Mouse (Mus musculus): Measurements from ENCODE around the gene Retreg3. TPM values are rescaled to one million over a fixed set of nuclear protein-coding genes. Genes with fewer than 3 reads are reported as not detected.

Gene Retreg3
- polyA plus RNA-seq, 1 experiment from 2014 or later, result 11.1 TPM

DNA sequence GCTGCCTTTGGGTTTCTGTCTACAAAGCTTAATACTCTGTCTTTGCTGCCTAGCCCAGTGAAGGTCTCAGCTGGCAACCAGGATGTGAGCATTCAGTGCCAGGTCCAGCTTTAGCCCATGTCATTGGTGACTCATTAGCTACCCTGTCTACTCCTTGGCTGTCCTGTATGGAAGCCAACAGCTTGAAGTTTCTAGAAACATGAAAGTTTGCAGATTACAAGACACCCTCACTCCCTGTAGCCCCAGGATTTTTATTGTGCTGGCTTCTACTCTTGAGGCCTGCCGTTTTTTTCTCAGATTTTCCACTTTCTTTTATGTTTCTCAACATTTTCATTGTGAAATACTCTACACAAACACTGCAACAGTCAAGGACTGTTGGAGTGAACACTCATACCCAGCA is 29.8 kb downstream of the Retreg3 start:
- H3K36me3 ChIP-seq (ENCODE audit: control insufficient read depth, insufficient read depth, low read length), result peaks cover 15% of the 10 kb centered on the region
- H3K4me1 ChIP-seq (replicated peaks; ENCODE audit: control insufficient read depth, insufficient read depth, low read length), result peaks cover 16% of the 10 kb centered on the region
- 78% methylated on average over 1 of the region's 1 CpGs for WGBS
- H3K27me3 ChIP-seq (ENCODE audit: control insufficient read depth, insufficient read depth, low read length), result no peaks in the 10 kb centered on the region
- DNase-seq (ENCODE audit: low spot score) (no peak), ATAC-seq (replicated peaks; ENCODE audit: low FRiP score) (no peak)
- H3K27ac ChIP-seq (ENCODE audit: low read depth, low read length), result no peak overlapping the region
- no peak overlapping the region for H3K4me2 ChIP-seq (ENCODE audit: low read depth, low read length, severe bottlenecking)
- H3K9ac ChIP-seq (ENCODE audit: low read length), result no peak overlapping the region
- no peak overlapping the region for H3K4me3 ChIP-seq (ENCODE audit: low read depth, low read length)
- no peaks in the 10 kb centered on the region for H3K9me3 ChIP-seq (ENCODE audit: control insufficient read depth, low read length)

DNA sequence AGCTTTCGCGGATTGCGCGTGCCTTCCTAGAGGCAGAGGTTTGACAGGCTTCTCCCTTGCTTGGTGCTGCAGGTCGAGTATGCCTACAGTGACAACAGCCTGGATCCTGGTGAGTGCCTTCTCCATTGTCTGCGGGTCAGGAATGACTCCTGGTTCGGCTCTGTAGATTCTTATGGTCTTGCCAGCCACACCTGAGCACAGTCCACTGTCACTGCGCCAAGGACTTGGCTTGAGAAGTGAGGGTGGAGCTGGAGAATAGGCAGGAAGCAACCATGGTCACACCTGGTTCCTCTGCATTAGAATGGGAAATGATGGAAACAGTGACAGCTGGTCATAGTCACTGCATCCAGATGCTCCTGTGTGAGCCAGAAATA is 32.0 kb downstream of the Retreg3 start:
- ATAC-seq (replicated peaks; ENCODE audit: low FRiP score), result no peak
- peak overlapping the region; percentile 83 for H3K4me3 ChIP-seq (ENCODE audit: low read depth, low read length)
- H3K27ac ChIP-seq (ENCODE audit: low read depth, low read length), result no peak overlapping the region; the same call in 1 of the 2 replicates
- no peaks in the 10 kb centered on the region for H3K9me3 ChIP-seq (ENCODE audit: control insufficient read depth, low read length)
- H3K4me1 ChIP-seq (replicated peaks; ENCODE audit: control insufficient read depth, insufficient read depth, low read length), result peaks cover 21% of the 10 kb centered on the region
- WGBS, result 8% methylated on average over 8 of the region's 8 CpGs
- no peaks in the 10 kb centered on the region for H3K27me3 ChIP-seq (ENCODE audit: control insufficient read depth, insufficient read depth, low read length)
- H3K4me2 ChIP-seq (ENCODE audit: low read depth, low read length, severe bottlenecking), result peak overlapping the region; percentile 93
- peaks cover 14% of the 10 kb centered on the region for H3K36me3 ChIP-seq (ENCODE audit: control insufficient read depth, insufficient read depth, low read length)
- no peak for DNase-seq (ENCODE audit: low spot score)
- peak overlapping the region; percentile 74 for H3K9ac ChIP-seq (ENCODE audit: low read length)

DNA sequence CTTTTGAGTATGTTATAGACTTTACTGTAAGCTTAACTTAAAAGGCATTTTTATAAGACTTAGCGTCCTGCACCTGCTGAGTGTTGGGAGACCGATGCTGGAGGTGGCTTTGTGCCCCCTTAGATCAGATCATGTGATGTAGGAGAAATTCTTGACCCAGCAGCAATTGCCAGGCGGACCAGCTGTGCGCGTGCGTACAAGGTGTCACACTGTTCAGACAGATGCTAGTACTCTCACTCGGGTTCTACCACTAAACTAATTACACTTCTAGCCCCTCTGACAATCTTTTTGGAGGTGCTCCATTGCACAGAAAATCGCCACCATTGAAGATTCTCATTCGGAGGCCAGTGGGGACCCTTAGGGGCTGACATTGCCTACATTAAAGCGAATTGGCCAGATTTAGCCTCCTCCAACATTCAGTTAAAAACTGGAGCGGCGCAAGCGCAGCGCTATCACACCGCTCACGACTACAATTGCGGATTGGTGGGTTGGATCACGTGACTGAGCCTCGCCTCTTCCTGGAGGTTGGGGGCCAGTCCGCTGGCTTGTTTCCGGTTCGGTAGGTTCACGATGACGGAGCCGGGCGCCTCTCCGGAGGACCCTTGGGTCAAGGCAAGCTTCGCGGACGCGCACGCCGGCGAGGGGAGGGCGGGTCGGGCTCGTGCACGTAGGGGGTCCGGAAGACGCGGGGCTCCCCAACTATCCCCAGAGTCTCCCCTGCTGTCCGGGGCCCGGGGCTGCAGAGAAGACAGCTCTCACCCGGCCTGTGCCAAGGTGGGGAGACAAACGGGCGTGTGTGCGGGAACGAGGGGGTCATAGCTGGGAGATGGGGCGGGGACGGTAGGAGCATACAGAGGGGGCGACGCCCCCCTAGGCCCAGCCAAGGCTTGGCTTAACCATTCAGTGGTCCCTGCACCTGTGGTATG is 32.7 kb downstream of the Retreg3 start, which contains the start of gene Mlx:
Mlx (plus strand) TSS at position 522 of the 926 bp plus-strand sequence.
- peaks cover 7% of the 10 kb centered on the region; the same call in 1 of the 2 replicates for H3K36me3 ChIP-seq (ENCODE audit: control insufficient read depth, insufficient read depth, low read length)
- H3K9ac ChIP-seq (ENCODE audit: low read length), result peak within 1 kb of the TSS; percentile 74
- H3K9me3 ChIP-seq (ENCODE audit: control insufficient read depth, low read length), result no peaks in the 10 kb centered on the region
- peak within 1 kb of the TSS; percentile 68 for H3K27ac ChIP-seq (ENCODE audit: low read depth, low read length)
- 1% methylated on average over 51 of the region's 52 CpGs for WGBS
- peak within 1 kb of the TSS; percentile 93 for H3K4me2 ChIP-seq (ENCODE audit: low read depth, low read length, severe bottlenecking)
- H3K4me3 ChIP-seq (ENCODE audit: low read depth, low read length), result peak within 1 kb of the TSS; percentile 83
- DNase-seq (ENCODE audit: low spot score) (peak; percentile 93), ATAC-seq (replicated peaks; ENCODE audit: low FRiP score) (peak; percentile 81)
- H3K27me3 ChIP-seq (ENCODE audit: control insufficient read depth, insufficient read depth, low read length), result no peaks in the 10 kb centered on the region
- H3K4me1 ChIP-seq (replicated peaks; ENCODE audit: control insufficient read depth, insufficient read depth, low read length), result peaks cover 21% of the 10 kb centered on the region

DNA sequence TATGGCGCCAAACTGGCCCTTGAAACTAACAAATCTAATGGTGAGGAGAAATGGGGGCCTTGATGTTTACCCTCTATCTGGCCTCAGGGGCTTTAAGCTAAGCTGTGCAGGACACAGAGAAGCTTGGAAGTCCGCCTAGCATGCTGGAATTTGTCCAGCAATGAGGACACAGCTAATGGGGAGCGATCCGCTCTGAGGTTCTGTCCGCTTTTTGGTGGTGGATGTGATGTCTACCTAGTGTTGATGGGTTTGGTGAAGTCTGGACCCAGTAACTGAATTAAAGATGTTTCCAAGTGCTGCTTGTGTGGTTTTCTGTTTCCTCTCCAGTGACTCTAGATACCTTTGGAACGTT is 33.4 kb downstream of the Retreg3 start:
- peaks cover 4% of the 10 kb centered on the region for H3K27me3 ChIP-seq (ENCODE audit: control insufficient read depth, insufficient read depth, low read length)
- peak overlapping the region; percentile 68 for H3K27ac ChIP-seq (ENCODE audit: low read depth, low read length)
- peaks cover 4% of the 10 kb centered on the region; the same call in 1 of the 2 replicates for H3K36me3 ChIP-seq (ENCODE audit: control insufficient read depth, insufficient read depth, low read length)
- 0 out of 2 replicates have a peak overlapping the region, but pooled peaks have one; percentile 2 for H3K9ac ChIP-seq (ENCODE audit: low read length)
- no peak overlapping the region for H3K4me3 ChIP-seq (ENCODE audit: low read depth, low read length)
- DNase-seq (ENCODE audit: low spot score), result no peak
- ATAC-seq (replicated peaks; ENCODE audit: low FRiP score), result no peak
- H3K4me2 ChIP-seq (ENCODE audit: low read depth, low read length, severe bottlenecking), result peak overlapping the region; percentile 93
- peaks cover 25% of the 10 kb centered on the region for H3K4me1 ChIP-seq (replicated peaks; ENCODE audit: control insufficient read depth, insufficient read depth, low read length)
- H3K9me3 ChIP-seq (ENCODE audit: control insufficient read depth, low read length), result no peaks in the 10 kb centered on the region
- 80% methylated on average over 6 of the region's 6 CpGs for WGBS

DNA sequence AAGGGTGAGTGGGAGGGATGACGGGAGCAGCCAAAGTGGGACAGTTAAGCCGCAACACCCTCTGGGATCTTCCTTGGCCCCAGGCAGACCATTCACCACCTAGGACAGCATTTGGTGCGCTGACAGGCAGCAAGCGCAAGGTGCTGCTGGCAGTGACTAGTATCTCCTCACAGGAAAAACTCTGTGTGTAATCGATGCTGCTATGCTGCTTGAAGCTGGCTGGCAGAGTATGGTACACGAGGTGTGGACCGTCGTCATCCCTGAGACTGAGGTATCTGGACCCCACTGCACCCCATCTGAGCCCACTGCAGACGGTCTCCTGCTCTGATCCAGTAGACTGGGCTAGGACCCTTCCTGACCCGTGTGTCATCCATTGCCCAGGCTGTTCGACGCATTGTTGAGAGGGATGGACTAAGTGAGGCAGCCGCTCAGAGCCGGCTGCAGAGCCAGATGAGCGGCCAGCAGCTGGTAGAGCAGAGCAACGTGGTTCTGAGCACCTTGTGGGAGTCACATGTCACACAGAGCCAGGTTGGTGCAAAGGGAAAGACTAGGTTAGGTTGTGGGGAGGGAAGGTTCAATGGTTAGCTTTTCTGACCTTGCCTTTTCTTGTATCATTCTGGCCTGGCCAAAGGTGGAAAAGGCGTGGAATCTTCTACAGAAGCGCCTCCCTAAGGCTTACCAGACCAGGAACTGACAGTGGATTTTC is 33.9 kb downstream of the Retreg3 start:
- H3K27ac ChIP-seq (ENCODE audit: low read depth, low read length), result no peak overlapping the region
- peaks cover 9% of the 10 kb centered on the region for H3K27me3 ChIP-seq (ENCODE audit: control insufficient read depth, insufficient read depth, low read length)
- no peak overlapping the region for H3K4me3 ChIP-seq (ENCODE audit: low read depth, low read length)
- no peak overlapping the region; the same call in none of the 2 replicates for H3K9ac ChIP-seq (ENCODE audit: low read length)
- H3K9me3 ChIP-seq (ENCODE audit: control insufficient read depth, low read length), result no peaks in the 10 kb centered on the region
- H3K4me1 ChIP-seq (replicated peaks; ENCODE audit: control insufficient read depth, insufficient read depth, low read length), result peaks cover 25% of the 10 kb centered on the region
- H3K36me3 ChIP-seq (ENCODE audit: control insufficient read depth, insufficient read depth, low read length), result no peaks in the 10 kb centered on the region; the same call in 1 of the 2 replicates
- ATAC-seq (replicated peaks; ENCODE audit: low FRiP score) (no peak), DNase-seq (ENCODE audit: low spot score) (no peak)
- H3K4me2 ChIP-seq (ENCODE audit: low read depth, low read length, severe bottlenecking), result no peak overlapping the region
- WGBS, result 91% methylated on average over 18 of the region's 18 CpGs

DNA sequence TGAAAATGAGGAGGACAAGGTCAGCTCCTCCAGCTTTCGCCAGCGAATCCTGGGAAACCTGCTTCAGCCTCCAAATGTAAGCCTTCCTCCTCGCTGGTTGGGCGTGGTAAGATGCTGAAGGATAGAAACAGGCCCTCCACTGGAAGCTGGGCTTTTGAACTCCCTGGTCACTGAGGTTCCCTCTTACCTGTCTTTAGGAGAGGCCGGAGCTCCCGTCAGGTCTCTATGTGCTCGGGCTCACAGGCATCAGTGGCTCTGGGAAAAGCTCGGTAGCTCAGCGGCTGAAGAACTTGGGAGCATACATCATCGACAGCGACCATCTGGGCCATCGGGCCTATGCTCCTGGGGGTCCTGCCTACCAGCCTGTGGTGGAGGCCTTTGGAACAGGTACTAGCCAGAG is 34.9 kb downstream of the Retreg3 start:
- no peak for DNase-seq (ENCODE audit: low spot score)
- ATAC-seq (replicated peaks; ENCODE audit: low FRiP score), result no peak
- Histone ChIP-seq H3K4me2 (ENCODE audit: low read depth, low read length, severe bottlenecking) (no peak overlapping the region), H3K4me1 (replicated peaks; ENCODE audit: control insufficient read depth, insufficient read depth, low read length) (peaks cover 25% of the 10 kb centered on the region), H3K9me3 (ENCODE audit: control insufficient read depth, low read length) (no peaks in the 10 kb centered on the region), H3K36me3 (ENCODE audit: control insufficient read depth, insufficient read depth, low read length) (no peaks in the 10 kb centered on the region; the same call in 1 of the 2 replicates), H3K4me3 (ENCODE audit: low read depth, low read length) (no peak overlapping the region), H3K9ac (ENCODE audit: low read length) (no peak overlapping the region), H3K27ac (ENCODE audit: low read depth, low read length) (no peak overlapping the region), H3K27me3 (ENCODE audit: control insufficient read depth, insufficient read depth, low read length) (peaks cover 18% of the 10 kb centered on the region)
- 92% methylated on average over 12 of the region's 12 CpGs for WGBS

DNA sequence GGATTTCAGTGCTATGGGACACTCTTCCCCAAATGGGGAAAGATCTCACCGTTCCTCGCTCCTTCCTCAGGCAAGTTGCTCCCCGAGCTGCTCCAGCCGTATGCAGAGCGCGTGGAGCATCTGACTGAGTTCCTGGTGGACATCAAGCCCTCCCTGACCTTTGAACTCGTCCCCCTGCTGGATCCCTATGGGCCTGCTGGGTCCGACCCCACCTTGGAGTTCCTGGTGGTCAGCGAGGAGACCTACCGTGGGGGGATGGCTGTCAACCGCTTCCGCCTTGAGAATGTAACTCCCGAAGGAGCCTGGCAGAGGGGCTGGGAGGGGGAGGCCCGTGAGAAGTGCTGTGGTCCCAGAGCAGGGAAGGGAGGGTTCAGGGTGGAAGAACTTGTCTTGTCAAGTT is 35.4 kb downstream of the Retreg3 start:
- ATAC-seq (replicated peaks; ENCODE audit: low FRiP score), result no peak
- Histone ChIP-seq H3K36me3 (ENCODE audit: control insufficient read depth, insufficient read depth, low read length) (no peaks in the 10 kb centered on the region; the same call in 1 of the 2 replicates), H3K4me1 (replicated peaks; ENCODE audit: control insufficient read depth, insufficient read depth, low read length) (peaks cover 25% of the 10 kb centered on the region), H3K9ac (ENCODE audit: low read length) (no peak overlapping the region; the same call in 1 of the 2 replicates), H3K27me3 (ENCODE audit: control insufficient read depth, insufficient read depth, low read length) (peaks cover 24% of the 10 kb centered on the region), H3K4me3 (ENCODE audit: low read depth, low read length) (no peak overlapping the region), H3K4me2 (ENCODE audit: low read depth, low read length, severe bottlenecking) (no peak overlapping the region), H3K27ac (ENCODE audit: low read depth, low read length) (no peak overlapping the region), H3K9me3 (ENCODE audit: control insufficient read depth, low read length) (no peaks in the 10 kb centered on the region)
- no peak for DNase-seq (ENCODE audit: low spot score)
- WGBS, result 90% methylated on average over 14 of the region's 14 CpGs

DNA sequence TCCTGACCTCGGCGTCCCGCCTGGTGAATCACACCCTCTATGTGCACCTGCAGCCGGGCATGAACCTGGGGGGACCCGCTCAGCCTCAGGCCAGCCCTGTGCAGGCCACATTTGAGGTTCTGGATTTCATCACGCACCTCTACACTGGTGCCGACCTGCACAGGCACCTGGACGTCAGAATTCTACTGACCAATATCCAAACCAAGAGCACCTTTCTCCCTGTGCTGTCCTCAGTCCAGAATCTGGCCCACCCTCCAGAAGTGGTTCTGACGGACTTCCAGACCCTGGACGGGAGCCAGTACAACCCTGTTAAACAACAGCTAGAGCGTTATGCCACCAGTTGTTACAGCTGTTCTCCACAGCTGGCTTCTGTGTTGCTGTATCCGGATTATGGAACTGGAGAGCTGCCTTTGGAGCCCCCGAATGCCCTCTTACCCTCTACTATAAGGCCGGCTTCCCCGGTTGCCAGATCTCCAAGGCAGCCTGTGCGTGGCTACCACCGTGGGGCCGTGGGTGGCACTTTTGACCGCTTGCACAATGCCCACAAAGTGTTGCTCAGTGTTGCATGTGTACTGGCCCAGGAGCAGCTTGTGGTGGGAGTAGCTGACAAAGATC is 36.5 kb downstream of the Retreg3 start:
- ATAC-seq (replicated peaks; ENCODE audit: low FRiP score) (peak; percentile 1; the same call in 1 of the 2 replicates), DNase-seq (ENCODE audit: low spot score) (no peak)
- Histone ChIP-seq H3K4me3 (ENCODE audit: low read depth, low read length) (peak overlapping the region; percentile 87), H3K9ac (ENCODE audit: low read length) (peak overlapping the region; percentile 96), H3K4me1 (replicated peaks; ENCODE audit: control insufficient read depth, insufficient read depth, low read length) (peaks cover 25% of the 10 kb centered on the region), H3K36me3 (ENCODE audit: control insufficient read depth, insufficient read depth, low read length) (no peaks in the 10 kb centered on the region), H3K27me3 (ENCODE audit: control insufficient read depth, insufficient read depth, low read length) (peaks cover 35% of the 10 kb centered on the region), H3K27ac (ENCODE audit: low read depth, low read length) (peak overlapping the region; percentile 71; the same call in 1 of the 2 replicates), H3K4me2 (ENCODE audit: low read depth, low read length, severe bottlenecking) (peak overlapping the region; percentile 99), H3K9me3 (ENCODE audit: control insufficient read depth, low read length) (no peaks in the 10 kb centered on the region)
- 39% methylated on average over 19 of the region's 19 CpGs for WGBS

Measured in forebrain, embryonic 11.5 days (tissue).